Mouse (Mus musculus): ENCODE data around the gene Mpv17l.

DNA sequence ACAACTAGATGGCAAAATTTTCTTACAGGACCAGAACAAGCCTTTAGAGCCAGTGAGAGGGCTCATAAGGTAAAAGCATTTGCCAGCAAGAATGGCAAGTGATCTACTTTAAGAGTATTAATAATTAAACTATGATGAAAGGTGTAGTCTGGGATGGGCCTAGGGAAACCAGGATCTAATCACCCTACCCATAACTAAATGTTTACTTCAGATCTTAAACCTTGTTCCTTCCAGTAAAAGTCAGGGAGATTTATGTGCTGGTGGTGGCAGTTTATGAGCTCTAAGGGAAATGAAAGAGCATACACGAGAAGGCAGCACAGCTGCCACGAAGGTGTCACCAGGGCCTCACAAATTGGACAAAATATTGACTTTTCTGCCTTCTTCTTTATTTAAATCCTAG is 8.9 kb upstream of the Mpv17l start:
- TF ChIP-seq CHD2 (IDR thresholded peaks at IDR 0.05; ENCODE audit: low read depth, low read length) (no peak), HCFC1 (IDR thresholded peaks at IDR 0.05; ENCODE audit: borderline replicate concordance, insufficient read depth, low read length) (no peak)
